Mouse (Mus musculus): ENCODE data around the gene Clptm1.
A peak's percentile ranks its signal among the peaks of the same experiment; 100 is the strongest.
"Not testable (repeated sequence)": the region's sequence is repeated elsewhere in the genome, so short reads cannot be mapped to it uniquely, and the experiment has no call there.

The Clptm1 gene

DNA sequence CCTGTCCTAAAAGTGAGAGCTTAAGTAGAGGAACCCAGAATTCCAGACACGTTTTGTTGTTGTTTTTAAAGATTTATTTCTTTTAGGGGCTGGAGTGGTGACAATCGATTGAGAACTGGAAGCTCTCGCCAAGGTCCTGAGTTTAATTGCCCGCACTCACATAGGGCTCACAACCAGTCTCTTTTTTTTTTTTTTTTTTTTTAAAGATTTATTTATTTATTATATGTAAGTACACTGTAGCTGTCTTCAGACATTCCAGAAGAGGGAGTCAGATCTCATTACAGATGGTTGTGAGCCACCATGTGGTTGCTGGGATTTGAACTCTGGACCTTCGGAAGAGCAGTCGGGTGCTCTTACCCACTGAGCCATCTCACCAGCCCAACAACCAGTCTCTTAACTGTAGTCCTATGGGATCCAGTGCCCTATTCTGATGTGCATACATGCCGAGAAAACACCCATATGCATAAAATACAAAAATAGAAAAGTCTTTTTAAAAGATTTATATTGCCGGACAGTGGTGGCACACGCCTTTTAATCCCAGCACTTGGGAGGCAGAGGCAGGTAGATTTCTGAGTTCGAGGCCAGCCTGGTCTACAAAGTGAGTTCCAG is 60.1 kb downstream of the Clptm1 start:
- DNase-seq = not testable (repeated sequence)

DNA sequence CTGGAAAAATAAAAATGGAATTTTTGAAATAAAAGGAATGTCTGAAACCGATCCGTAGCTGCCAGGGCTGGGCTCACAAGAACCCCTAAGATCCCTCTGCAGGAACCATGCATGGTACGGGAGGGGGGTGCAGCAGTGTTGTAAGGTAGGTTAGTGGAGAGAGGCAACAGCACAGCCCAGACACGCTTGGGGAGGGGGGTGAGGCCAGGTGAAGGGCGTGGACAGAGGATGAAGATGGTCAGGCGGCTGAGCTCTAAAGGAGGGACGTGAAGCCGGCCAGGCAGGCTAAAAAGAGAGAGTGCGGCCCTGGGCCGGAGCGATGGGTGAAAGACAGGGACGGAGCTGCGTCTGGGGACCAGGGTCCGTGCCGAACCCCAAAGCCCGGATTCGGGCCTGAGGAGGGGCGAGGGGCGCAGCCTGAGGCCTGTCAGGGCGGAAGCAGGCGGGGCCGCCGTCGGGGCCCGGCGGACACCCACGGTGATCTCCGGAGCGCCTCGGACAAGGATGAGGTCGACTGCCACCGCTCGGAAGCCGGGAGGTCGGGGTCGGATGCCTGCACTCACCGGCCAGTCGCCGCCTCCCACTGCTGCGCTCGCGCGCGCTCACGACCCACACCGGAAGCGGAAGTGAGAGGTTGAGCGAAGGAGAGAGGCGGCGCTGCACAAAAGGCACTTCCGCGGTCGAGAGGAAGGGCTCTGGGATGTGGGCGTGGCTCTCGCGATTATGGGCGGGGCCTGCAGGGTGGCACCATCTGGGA is 60.8 kb downstream of the Clptm1 start, which contains the start of gene Clasrp:
Clasrp (minus strand) TSS at position 638 of the 757 bp plus-strand sequence.
- peak; percentile 99 for DNase-seq

DNA sequence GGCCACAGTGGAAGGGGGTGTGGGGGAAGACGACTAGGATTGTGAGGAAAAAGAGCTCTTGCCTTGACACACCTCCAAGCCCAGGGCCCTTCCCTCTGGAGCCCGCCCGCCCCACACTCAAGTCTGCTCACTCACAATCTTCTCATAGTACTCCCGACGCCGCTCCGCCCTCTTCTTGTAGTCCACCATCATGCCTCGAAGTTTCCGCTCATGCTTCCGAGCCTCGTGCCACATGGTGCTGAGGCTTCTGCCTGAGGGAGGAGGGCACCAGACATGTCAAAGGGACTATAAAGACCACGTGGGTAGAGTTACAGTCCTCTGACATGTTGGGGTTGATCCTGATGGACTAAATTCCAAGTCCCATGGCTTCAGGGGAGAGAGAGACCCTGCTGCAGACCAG is 61.8 kb downstream of the Clptm1 start:
- DNase-seq = no peak

DNA sequence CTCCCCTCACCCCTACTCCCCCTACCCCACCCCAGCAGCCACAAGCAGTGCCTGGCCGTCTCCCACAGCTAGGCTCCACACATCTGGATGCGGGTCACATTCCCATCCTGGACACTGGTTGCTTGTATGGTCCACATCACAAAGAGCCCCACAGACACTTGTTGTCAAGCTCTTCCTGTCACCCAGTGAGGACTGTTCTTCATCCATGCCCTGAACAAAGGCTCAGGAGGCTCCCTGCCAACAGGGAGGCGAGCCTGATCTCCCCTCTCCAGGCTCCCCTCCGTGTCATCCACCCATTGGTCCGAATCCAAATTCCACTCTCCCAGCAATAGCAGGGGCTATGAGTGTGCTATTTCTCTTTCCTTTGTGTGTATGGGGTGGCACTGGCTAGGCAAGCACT is 64.3 kb downstream of the Clptm1 start:
- no peak for DNase-seq

DNA sequence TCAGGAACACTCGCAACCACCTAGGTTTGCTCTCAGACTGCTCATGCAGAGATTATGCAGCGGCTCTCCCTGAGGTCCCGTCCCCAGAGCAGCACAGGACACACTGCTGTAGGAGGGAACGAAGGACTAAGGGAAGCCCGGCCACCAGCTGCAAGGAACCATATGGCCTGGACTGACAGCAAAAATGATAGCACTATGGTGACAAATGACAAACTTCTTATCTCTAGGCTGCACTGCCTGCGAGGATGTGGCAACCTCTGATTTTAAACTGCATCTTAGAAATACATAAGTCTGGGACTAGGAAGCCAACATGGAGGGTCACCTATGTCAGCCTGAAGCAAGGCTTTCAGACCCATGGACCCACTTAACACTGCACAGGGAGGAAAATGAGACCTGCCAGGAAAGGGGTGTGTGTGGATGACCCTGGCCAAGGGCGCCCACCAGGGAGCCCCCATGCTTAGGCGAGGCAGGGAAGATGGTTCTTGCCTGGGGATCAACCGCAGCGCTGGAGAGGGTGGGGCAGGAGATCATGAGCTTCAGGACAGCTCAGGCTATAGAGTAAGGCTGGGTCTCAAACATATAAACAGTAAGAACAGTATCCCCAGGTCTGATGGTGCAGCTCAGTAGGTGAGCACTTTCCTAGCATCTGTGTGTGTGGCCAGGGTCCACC is 71.6 kb downstream of the Clptm1 start:
- DNase-seq = no peak

DNA sequence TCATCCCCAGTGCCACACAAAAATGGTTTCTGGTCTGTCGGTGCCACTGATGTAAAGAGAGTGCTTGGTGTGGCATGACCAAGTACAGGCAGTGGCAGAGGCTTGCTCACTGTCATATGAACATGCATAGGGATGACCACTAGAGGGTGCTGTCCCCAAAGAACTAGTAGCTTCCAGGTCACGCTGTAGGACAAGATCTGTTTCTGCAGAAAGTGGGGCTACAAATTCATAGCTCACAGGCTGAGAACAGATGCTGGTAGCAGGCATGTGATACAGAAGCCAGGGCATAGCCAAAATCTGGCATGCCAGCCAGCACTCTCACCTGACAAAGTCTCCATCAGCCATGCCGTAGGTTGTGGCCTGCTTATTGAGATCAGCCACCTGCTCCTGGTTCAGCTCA is 74.9 kb downstream of the Clptm1 start:
- peak; percentile 89 for DNase-seq

DNA sequence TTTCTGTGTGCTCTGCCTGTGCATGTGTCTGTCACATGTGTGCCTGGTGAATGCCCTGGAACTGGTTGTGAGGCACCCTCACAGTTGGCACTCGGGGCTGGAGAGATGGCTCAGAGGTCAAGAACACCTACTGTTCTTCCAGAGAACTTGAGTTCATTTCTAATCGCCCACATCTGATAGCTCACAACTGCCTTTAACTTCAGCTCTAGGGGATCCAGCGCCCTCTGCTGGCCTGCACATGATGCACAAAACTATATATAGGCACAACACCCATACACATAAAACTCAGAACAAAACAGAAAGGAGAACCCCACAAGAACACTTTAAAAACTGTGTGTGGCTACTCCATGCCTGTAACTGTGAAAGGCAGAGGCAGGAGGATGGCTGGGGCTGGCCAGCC is 75.6 kb downstream of the Clptm1 start:
- DNase-seq = peak; percentile 67

DNA sequence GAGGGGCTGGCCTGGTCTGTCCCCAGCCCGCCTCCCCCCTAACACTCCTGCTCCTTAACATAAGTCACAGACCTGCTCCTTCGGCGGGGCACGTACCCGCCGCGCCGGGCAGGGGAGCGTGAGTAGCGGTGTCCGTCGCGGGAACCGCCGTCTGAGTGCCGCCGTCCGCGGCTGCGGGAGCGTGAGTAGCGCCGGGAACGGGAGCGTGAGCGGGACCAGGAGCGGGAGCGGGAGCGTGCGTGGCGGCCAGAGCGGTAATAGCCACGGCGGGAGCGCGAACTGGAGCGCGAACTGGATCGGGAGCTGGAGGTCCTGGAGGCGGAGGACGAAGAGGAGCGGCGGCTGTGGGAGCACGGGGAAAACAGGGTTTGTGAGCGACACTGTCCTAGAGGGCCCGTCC is 78.6 kb downstream of the Clptm1 start:
- no peak for DNase-seq

All from lung, postnatal 10 days (tissue).